Mouse (Mus musculus): Measurements from ENCODE around the gene Ttc25.

The Ttc25 gene

GRCm38 (mm10) chr11:100544832-100545745 lies at the start of gene Ttc25:
Gene Ttc25, plus strand, starts transcription at chr11:100545607.
- peak; percentile 88 for DNase-seq (ENCODE audit: low spot score)

- DNase-seq (ENCODE audit: low spot score), result no peak
These were observed 45.2 kb upstream of the Ttc25 start for GRCm38 (mm10) chr11:100500241-100500640.

GRCm38 (mm10) chr11:100500651-100501050 lies 44.8 kb upstream of the Ttc25 start:
- no peak for DNase-seq (ENCODE audit: low spot score)

GRCm38 (mm10) chr11:100501321-100501720 lies 44.1 kb upstream of the Ttc25 start:
- no peak for DNase-seq (ENCODE audit: low spot score)

- no peak for DNase-seq (ENCODE audit: low spot score)
These were observed 40.3 kb upstream of the Ttc25 start for GRCm38 (mm10) chr11:100504990-100505660.

- no peak for DNase-seq (ENCODE audit: low spot score)
These were observed 39.4 kb upstream of the Ttc25 start for GRCm38 (mm10) chr11:100505997-100506396.

- no peak for DNase-seq (ENCODE audit: low spot score)
These were observed 34.9 kb upstream of the Ttc25 start for GRCm38 (mm10) chr11:100510556-100510955.

- DNase-seq (ENCODE audit: low spot score), result no peak
These were observed 33.0 kb upstream of the Ttc25 start for GRCm38 (mm10) chr11:100512384-100512783.

GRCm38 (mm10) chr11:100513716-100514115 lies 31.7 kb upstream of the Ttc25 start:
- DNase-seq (ENCODE audit: low spot score), result no peak

- DNase-seq (ENCODE audit: low spot score), result no peak
These were observed 30.3 kb upstream of the Ttc25 start for GRCm38 (mm10) chr11:100515061-100515460.

GRCm38 (mm10) chr11:100515789-100516188 lies 29.6 kb upstream of the Ttc25 start:
- DNase-seq (ENCODE audit: low spot score), result no peak

- no peak for DNase-seq (ENCODE audit: low spot score)
These were observed 29.1 kb upstream of the Ttc25 start for GRCm38 (mm10) chr11:100516291-100516690.

GRCm38 (mm10) chr11:100518188-100518591 lies 27.2 kb upstream of the Ttc25 start:
- no peak for DNase-seq (ENCODE audit: low spot score)

- no peak for DNase-seq (ENCODE audit: low spot score)
These were observed 26.2 kb upstream of the Ttc25 start for GRCm38 (mm10) chr11:100519188-100519587.

GRCm38 (mm10) chr11:100520838-100521237 lies 24.6 kb upstream of the Ttc25 start:
- no peak for DNase-seq (ENCODE audit: low spot score)

- no peak for DNase-seq (ENCODE audit: low spot score)
These were observed 21.0 kb upstream of the Ttc25 start for GRCm38 (mm10) chr11:100524358-100524757.

- no peak for DNase-seq (ENCODE audit: low spot score)
These were observed 20.3 kb upstream of the Ttc25 start for GRCm38 (mm10) chr11:100524987-100525630.

- no peak for DNase-seq (ENCODE audit: low spot score)
These were observed 19.2 kb upstream of the Ttc25 start for GRCm38 (mm10) chr11:100526052-100526816.

GRCm38 (mm10) chr11:100527066-100527457 lies 18.3 kb upstream of the Ttc25 start:
- DNase-seq (ENCODE audit: low spot score), result peak; percentile 78

- peak; percentile 100 for DNase-seq (ENCODE audit: low spot score)
These were observed 17.7 kb upstream of the Ttc25 start, which contains the start of gene Acly for GRCm38 (mm10) chr11:100527458-100528374. Gene Acly, minus strand, starts transcription at chr11:100528000.
